Mouse (Mus musculus): ENCODE results near the gene Eif4e2. TPM values are rescaled to one million over a fixed set of nuclear protein-coding genes. Genes with fewer than 3 reads are reported as not detected.

The Eif4e2 gene
- polyA plus RNA-seq, 1 experiment from 2014 or later = 73.3 TPM

GRCm38 (mm10) chr1:87183998-87184750, 29.5 kb upstream of the Eif4e2 start:
- peak overlapping the region; percentile 32; the same call in 1 of the 2 replicates for H3K4me2 ChIP-seq
- no peak overlapping the region for H3K4me3 ChIP-seq (replicated peaks)
- no peaks in the 10 kb centered on the region for H3K9me3 ChIP-seq (replicated peaks)
- H3K27ac ChIP-seq (replicated peaks) = no peak overlapping the region
- H3K27me3 ChIP-seq = peaks cover 90% of the 10 kb centered on the region
- no peaks in the 10 kb centered on the region for H3K36me3 ChIP-seq (replicated peaks)
- no peak for ATAC-seq (ENCODE audit: insufficient read depth)
- no peak overlapping the region for H3K9ac ChIP-seq
- H3K4me1 ChIP-seq (replicated peaks) = peaks cover 6% of the 10 kb centered on the region; the same call in 1 of the 2 replicates
- WGBS (ENCODE audit: insufficient replicate concordance) = 27% methylated on average over 15 of the region's 15 CpGs

- Histone ChIP-seq H3K27me3 (peaks cover 95% of the 10 kb centered on the region), H3K27ac (replicated peaks) (no peak overlapping the region), H3K4me1 (replicated peaks) (peaks cover 6% of the 10 kb centered on the region; the same call in 1 of the 2 replicates), H3K9ac (no peak overlapping the region), H3K4me3 (replicated peaks) (no peak overlapping the region), H3K9me3 (replicated peaks) (no peaks in the 10 kb centered on the region), H3K36me3 (replicated peaks) (no peaks in the 10 kb centered on the region), H3K4me2 (peak overlapping the region; percentile 32; the same call in 1 of the 2 replicates)
- WGBS (ENCODE audit: insufficient replicate concordance) = 8% methylated on average over 20 of the region's 20 CpGs
- no peak for ATAC-seq (ENCODE audit: insufficient read depth)
Observed at GRCm38 (mm10) chr1:87184751-87185139, 29.0 kb upstream of the Eif4e2 start.

DNA sequence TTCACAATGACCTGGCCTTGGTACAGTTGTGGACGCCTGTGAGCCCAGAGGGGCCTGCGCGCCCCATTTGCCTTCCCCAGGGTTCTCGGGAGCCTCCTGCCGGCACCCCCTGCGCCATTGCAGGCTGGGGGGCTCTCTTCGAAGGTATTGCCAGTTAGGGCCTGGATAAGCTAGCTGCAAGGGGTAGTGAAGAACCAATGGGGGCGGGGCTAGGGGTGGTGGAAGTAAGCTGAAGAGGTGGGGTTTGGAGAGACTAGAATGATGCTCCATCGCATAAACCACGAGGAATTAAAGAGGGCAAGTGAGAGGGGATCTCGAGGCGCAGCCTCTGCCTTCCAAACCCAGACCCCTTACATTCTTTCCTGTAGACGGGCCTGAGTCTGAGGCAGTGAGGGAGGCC, 28.2 kb upstream of the Eif4e2 start:
- 11% methylated on average over 13 of the region's 13 CpGs for WGBS (ENCODE audit: insufficient replicate concordance)
- Histone ChIP-seq H3K4me2 (no peak overlapping the region), H3K9ac (no peak overlapping the region), H3K27me3 (peaks cover 89% of the 10 kb centered on the region), H3K4me3 (replicated peaks) (no peak overlapping the region), H3K36me3 (replicated peaks) (no peaks in the 10 kb centered on the region), H3K4me1 (replicated peaks) (peaks cover 6% of the 10 kb centered on the region; the same call in 1 of the 2 replicates), H3K27ac (replicated peaks) (no peak overlapping the region), H3K9me3 (replicated peaks) (no peaks in the 10 kb centered on the region)
- ATAC-seq (ENCODE audit: insufficient read depth) = no peak

- 3% methylated on average over 54 of the region's 54 CpGs for WGBS (ENCODE audit: insufficient replicate concordance)
- H3K9ac ChIP-seq = no peak overlapping the region
- H3K27ac ChIP-seq (replicated peaks) = no peak overlapping the region
- H3K36me3 ChIP-seq (replicated peaks) = no peaks in the 10 kb centered on the region
- no peaks in the 10 kb centered on the region for H3K9me3 ChIP-seq (replicated peaks)
- ATAC-seq (ENCODE audit: insufficient read depth) = no peak
- H3K4me2 ChIP-seq = peak overlapping the region; percentile 67
- peaks cover 6% of the 10 kb centered on the region; the same call in 1 of the 2 replicates for H3K4me1 ChIP-seq (replicated peaks)
- H3K4me3 ChIP-seq (replicated peaks) = peak overlapping the region; percentile 44
- H3K27me3 ChIP-seq = peaks cover 82% of the 10 kb centered on the region
Observed at GRCm38 (mm10) chr1:87186261-87187036, 27.3 kb upstream of the Eif4e2 start.

DNA sequence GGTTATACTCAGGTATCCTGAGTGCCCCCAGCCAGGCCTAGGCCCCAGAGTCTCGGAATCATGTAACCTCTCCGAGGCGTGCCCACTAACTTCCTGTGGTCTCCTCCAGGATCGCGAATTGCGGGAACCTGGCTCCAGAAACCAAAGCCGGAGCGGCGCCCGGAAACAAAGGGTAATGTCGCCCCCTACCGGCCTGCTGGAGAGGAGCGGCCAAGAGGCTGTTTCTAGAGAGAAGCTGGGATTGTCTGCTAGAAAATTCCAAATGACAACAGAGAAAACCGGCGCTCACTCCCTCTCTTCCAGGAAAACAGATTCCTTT, 26.7 kb upstream of the Eif4e2 start:
- ATAC-seq (ENCODE audit: insufficient read depth) = no peak
- H3K9me3 ChIP-seq (replicated peaks) = no peaks in the 10 kb centered on the region
- H3K9ac ChIP-seq = no peak overlapping the region
- peak overlapping the region; percentile 44 for H3K4me3 ChIP-seq (replicated peaks)
- peaks cover 6% of the 10 kb centered on the region; the same call in 1 of the 2 replicates for H3K4me1 ChIP-seq (replicated peaks)
- H3K4me2 ChIP-seq = peak overlapping the region; percentile 67
- under 1% methylated on average over 15 of the region's 15 CpGs for WGBS (ENCODE audit: insufficient replicate concordance)
- no peaks in the 10 kb centered on the region for H3K36me3 ChIP-seq (replicated peaks)
- H3K27me3 ChIP-seq = peaks cover 77% of the 10 kb centered on the region
- H3K27ac ChIP-seq (replicated peaks) = no peak overlapping the region

- WGBS (ENCODE audit: insufficient replicate concordance) = 32% methylated on average over 4 of the region's 4 CpGs
Observed at GRCm38 (mm10) chr1:87190429-87190828, 23.3 kb upstream of the Eif4e2 start, which contains the start of gene Chrnd. Gene Chrnd (plus strand): TSS chr1:87190607.

DNA sequence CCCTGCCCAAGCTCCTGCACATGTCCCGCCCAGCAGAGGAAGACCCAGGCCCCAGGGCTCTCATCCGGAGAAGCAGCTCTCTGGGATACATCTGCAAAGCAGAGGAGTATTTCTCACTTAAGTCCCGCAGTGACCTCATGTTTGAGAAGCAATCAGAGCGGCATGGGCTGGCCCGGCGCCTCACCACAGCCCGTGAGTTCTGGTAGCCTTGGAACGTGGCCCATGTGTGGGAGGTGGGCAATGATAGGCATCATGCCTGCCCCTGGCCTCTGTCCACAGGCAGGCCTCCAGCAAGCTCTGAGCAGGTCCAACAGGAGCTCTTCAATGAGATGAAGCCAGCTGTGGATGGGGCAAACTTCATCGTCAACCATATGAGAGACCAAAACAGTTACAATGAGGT, 16.4 kb upstream of the Eif4e2 start:
- Histone ChIP-seq H3K27me3 (no peaks in the 10 kb centered on the region), H3K4me3 (replicated peaks) (no peak overlapping the region), H3K4me1 (replicated peaks) (no peaks in the 10 kb centered on the region), H3K4me2 (no peak overlapping the region), H3K9ac (no peak overlapping the region), H3K9me3 (replicated peaks) (no peaks in the 10 kb centered on the region), H3K27ac (replicated peaks) (no peak overlapping the region), H3K36me3 (replicated peaks) (no peaks in the 10 kb centered on the region)
- ATAC-seq (ENCODE audit: insufficient read depth) = no peak
- 64% methylated on average over 9 of the region's 9 CpGs for WGBS (ENCODE audit: insufficient replicate concordance)

More at GRCm38 (mm10) chr1:87190429-87190828, 23.3 kb upstream of the Eif4e2 start, which contains the start of gene Chrnd:
- no peak within 1 kb of the TSS for H3K4me2 ChIP-seq
- no peak within 1 kb of the TSS for H3K9ac ChIP-seq
- H3K9me3 ChIP-seq (replicated peaks) = no peaks in the 10 kb centered on the region
- H3K27me3 ChIP-seq = peaks cover 43% of the 10 kb centered on the region
- H3K27ac ChIP-seq (replicated peaks) = no peak within 1 kb of the TSS
- no peaks in the 10 kb centered on the region for H3K36me3 ChIP-seq (replicated peaks)
- H3K4me1 ChIP-seq (replicated peaks) = 0 out of 2 replicates have a peak, but pooled peaks cover 3% of the 10 kb centered on the region
- no peak for ATAC-seq (ENCODE audit: insufficient read depth)
- no peak within 1 kb of the TSS for H3K4me3 ChIP-seq (replicated peaks)

GRCm38 (mm10) chr1:87198119-87199065, 15.3 kb upstream of the Eif4e2 start:
- Histone ChIP-seq H3K36me3 (replicated peaks) (no peaks in the 10 kb centered on the region), H3K9ac (no peak overlapping the region), H3K27ac (replicated peaks) (no peak overlapping the region), H3K4me1 (replicated peaks) (no peaks in the 10 kb centered on the region), H3K9me3 (replicated peaks) (no peaks in the 10 kb centered on the region), H3K27me3 (no peaks in the 10 kb centered on the region), H3K4me3 (replicated peaks) (no peak overlapping the region), H3K4me2 (no peak overlapping the region)
- peak; percentile 25; the same call in 1 of the 2 replicates for ATAC-seq (ENCODE audit: insufficient read depth)
- 60% methylated on average over 12 of the region's 12 CpGs for WGBS (ENCODE audit: insufficient replicate concordance)

DNA sequence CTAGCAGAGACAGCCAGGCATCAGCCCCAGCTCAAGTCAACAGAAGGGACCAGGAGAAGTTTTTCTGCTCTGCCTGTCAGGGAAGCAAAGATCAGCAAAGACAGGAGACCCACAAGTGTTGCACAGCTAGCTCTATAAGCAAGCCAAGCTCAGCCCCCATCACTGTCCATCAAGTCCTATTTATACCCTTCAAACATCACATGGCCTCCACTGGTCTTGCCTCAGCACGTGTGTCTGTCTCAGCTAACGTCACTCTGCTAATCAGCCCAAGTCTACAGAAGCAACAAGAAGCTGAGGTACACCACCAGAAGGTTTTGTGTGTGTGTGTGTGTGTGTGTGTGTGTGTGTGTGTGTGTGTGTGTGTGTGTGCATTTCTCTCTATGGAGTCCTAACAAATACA, 12.9 kb upstream of the Eif4e2 start:
- WGBS (ENCODE audit: insufficient replicate concordance) = 43% methylated on average over 2 of the region's 2 CpGs
- Histone ChIP-seq H3K4me1 (replicated peaks) (no peaks in the 10 kb centered on the region; the same call in 1 of the 2 replicates), H3K27me3 (peaks cover 10% of the 10 kb centered on the region), H3K9me3 (replicated peaks) (no peaks in the 10 kb centered on the region), H3K27ac (replicated peaks) (no peak overlapping the region), H3K4me3 (replicated peaks) (no peak overlapping the region), H3K4me2 (no peak overlapping the region), H3K36me3 (replicated peaks) (no peaks in the 10 kb centered on the region), H3K9ac (no peak overlapping the region)
- ATAC-seq (ENCODE audit: insufficient read depth) = no peak

- Histone ChIP-seq H3K36me3 (replicated peaks) (no peaks in the 10 kb centered on the region), H3K4me3 (replicated peaks) (no peak overlapping the region), H3K4me2 (no peak overlapping the region), H3K27me3 (peaks cover 20% of the 10 kb centered on the region), H3K9ac (no peak overlapping the region), H3K27ac (replicated peaks) (no peak overlapping the region), H3K9me3 (replicated peaks) (no peaks in the 10 kb centered on the region), H3K4me1 (replicated peaks) (no peaks in the 10 kb centered on the region; the same call in 1 of the 2 replicates)
- no peak for ATAC-seq (ENCODE audit: insufficient read depth)
- 33% methylated on average over 1 of the region's 1 CpGs for WGBS (ENCODE audit: insufficient replicate concordance)
Observed at GRCm38 (mm10) chr1:87201848-87202247, 11.9 kb upstream of the Eif4e2 start.

Measured in liver, embryonic 15.5 days (tissue).